Mouse (Mus musculus): ENCODE measurements around the gene Dner. TPM values are rescaled to one million over a fixed set of nuclear protein-coding genes. Genes with fewer than 3 reads are reported as not detected.

The Dner gene
- polyA plus RNA-seq, 1 experiment from 2014 or later, result 244 TPM

Small RNA genes within 50 kb of the gene (microRNA-seq; reads per million reads assigned to microRNA genes)
- 4.0 reads per million, percentile 24 among the genes with 10 or more reads in this experiment for gene Mir5126

Other genes with a start within 250 kb of the Dner start
- gene Fbxo36, start 143.6 kb upstream of the Dner start, polyA plus RNA-seq (2014; fragmentation: Nextera tagmentation; extraction: Ambion mirVana), result 4.0 and 6.3 TPM in 2 replicates
- 62.0 and 79.0 TPM in 2 replicates for gene Trip12, start 144.3 kb upstream of the Dner start, polyA plus RNA-seq (2014; fragmentation: Nextera tagmentation; extraction: Ambion mirVana)
- gene Slc16a14, start 238.9 kb upstream of the Dner start, polyA plus RNA-seq (2014; fragmentation: Nextera tagmentation; extraction: Ambion mirVana), result 14.1 and 20.5 TPM in 2 replicates